Mouse (Mus musculus) retina, postnatal 1 day (tissue): ENCODE data around the gene Zfp639.

ENCODE experiments used
- DNase-seq: peaks from one replicate; pipeline ENCODE4 v3.0.0-alpha.2; 2012

Gene Zfp639

GRCm38 (mm10) chr3:32509496-32510374 is at the start of gene Zfp639:
Gene Zfp639 (plus strand): TSS chr3:32510259.
- peak; percentile 30 for DNase-seq

GRCm38 (mm10) chr3:32467321-32467720 is 42.7 kb upstream of the Zfp639 start:
- DNase-seq = no peak

GRCm38 (mm10) chr3:32468411-32468810 is 41.6 kb upstream of the Zfp639 start:
- DNase-seq = no peak

- DNase-seq = no peak
Observed at GRCm38 (mm10) chr3:32470449-32470848, 39.6 kb upstream of the Zfp639 start.

GRCm38 (mm10) chr3:32471098-32471497 is 39.0 kb upstream of the Zfp639 start:
- no peak for DNase-seq

- no peak for DNase-seq
Observed at GRCm38 (mm10) chr3:32472191-32472900, 37.7 kb upstream of the Zfp639 start.

- no peak for DNase-seq
Observed at GRCm38 (mm10) chr3:32473184-32473583, 36.9 kb upstream of the Zfp639 start.

GRCm38 (mm10) chr3:32479961-32480360 is 30.1 kb upstream of the Zfp639 start:
- DNase-seq = no peak

- no peak for DNase-seq
Observed at GRCm38 (mm10) chr3:32483035-32483434, 27.0 kb upstream of the Zfp639 start.

- DNase-seq = no peak
Observed at GRCm38 (mm10) chr3:32486543-32486942, 23.5 kb upstream of the Zfp639 start.

- no peak for DNase-seq
Observed at GRCm38 (mm10) chr3:32488172-32488571, 21.9 kb upstream of the Zfp639 start.

- no peak for DNase-seq
Observed at GRCm38 (mm10) chr3:32490076-32490927, 19.8 kb upstream of the Zfp639 start.

GRCm38 (mm10) chr3:32490928-32491315 is 19.1 kb upstream of the Zfp639 start:
- no peak for DNase-seq

GRCm38 (mm10) chr3:32492097-32493090 is 17.7 kb upstream of the Zfp639 start, which contains the start of gene Kcnmb3:
Gene Kcnmb3 (minus strand): TSS chr3:32492231.
- DNase-seq = no peak

- no peak for DNase-seq
Observed at GRCm38 (mm10) chr3:32494387-32495087, 15.5 kb upstream of the Zfp639 start.

- no peak for DNase-seq
Observed at GRCm38 (mm10) chr3:32495088-32495770, 14.8 kb upstream of the Zfp639 start.

GRCm38 (mm10) chr3:32495856-32496710 is 14.0 kb upstream of the Zfp639 start:
- no peak for DNase-seq

- no peak for DNase-seq
Observed at GRCm38 (mm10) chr3:32496711-32497070, 13.4 kb upstream of the Zfp639 start.

- DNase-seq = no peak
Observed at GRCm38 (mm10) chr3:32500346-32500745, 9.7 kb upstream of the Zfp639 start.

- no peak for DNase-seq
Observed at GRCm38 (mm10) chr3:32505841-32506240, 4.2 kb upstream of the Zfp639 start.
